Mouse (Mus musculus): ENCODE measurements around the gene Fut2. TPM values are rescaled to one million over a fixed set of nuclear protein-coding genes. Genes with fewer than 3 reads are reported as not detected.
"Not testable (repeated sequence)": the region's sequence is repeated elsewhere in the genome, so short reads cannot be mapped to it uniquely, and the experiment has no call there.

Gene Fut2
- polyA plus RNA-seq, 1 experiment = not detected

DNA sequence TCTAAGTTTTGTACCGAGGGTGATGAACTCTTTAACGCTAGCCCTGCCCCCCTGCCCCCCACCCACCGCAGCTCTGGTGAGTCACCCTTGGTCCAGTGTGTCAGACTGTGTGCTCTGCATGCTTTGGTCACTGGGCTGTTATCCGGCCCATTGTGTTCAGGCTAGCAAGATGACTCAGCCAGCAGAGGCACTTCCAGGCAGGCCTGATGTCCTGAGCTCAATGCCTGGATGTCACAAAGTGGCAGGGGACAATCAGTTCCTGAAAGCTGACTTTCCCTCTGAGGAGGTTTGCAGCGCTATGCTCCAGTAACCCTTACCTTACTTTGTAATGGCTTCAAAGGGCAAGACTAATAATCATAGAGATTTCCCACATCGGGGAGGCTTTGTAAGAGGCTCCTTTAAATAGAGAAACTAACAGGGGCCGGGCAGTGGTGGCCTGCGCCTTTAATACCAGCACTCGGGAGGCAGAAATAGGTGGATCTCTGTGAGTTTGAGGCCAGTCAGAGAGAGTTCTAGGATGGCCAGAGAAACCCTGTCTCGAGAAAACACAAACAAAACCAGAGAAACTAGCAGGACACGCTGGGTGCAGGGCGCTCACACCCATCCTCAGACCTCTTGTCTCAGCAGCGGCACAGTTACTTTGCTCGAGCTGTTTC is 13.9 kb upstream of the Fut2 start:
- H3K27ac ChIP-seq (ENCODE audit: insufficient read depth, low read length) = peak overlapping the region; percentile 62
- no peak overlapping the region for H3K4me3 ChIP-seq (ENCODE audit: insufficient read depth, low read length)
- TF ChIP-seq CTCF (IDR thresholded peaks at IDR 0.05; ENCODE audit: borderline replicate concordance, insufficient read depth, low read length) (no peak), POLR2A (IDR thresholded peaks at IDR 0.05; ENCODE audit: low read depth, low read length) (peak; percentile 55)
- no peaks in the 10 kb centered on the region for H3K4me1 ChIP-seq (ENCODE audit: control insufficient read depth, insufficient read depth, low read length)

DNA sequence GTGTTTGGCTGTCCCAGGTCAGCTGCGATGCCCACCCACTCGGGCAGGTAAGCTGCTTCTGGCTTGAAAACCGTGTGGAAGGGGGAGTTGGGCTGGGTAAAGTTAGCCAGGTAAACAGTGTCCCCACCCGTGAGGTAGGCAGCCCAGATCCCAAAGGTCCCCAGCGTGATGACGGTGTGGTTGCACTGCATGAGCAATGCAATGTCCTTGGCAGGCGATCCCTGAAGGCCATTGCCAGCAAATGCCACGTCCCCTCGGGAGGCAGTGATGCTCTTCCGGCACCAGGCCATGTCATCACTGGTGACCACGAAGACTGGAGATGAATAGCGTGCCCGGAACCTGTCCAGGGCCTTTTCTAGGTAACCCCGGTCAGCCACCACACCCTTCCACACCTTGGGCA is 12.3 kb upstream of the Fut2 start:
- Histone ChIP-seq H3K4me3 (ENCODE audit: insufficient read depth, low read length) (no peak overlapping the region), H3K4me1 (ENCODE audit: control insufficient read depth, insufficient read depth, low read length) (no peaks in the 10 kb centered on the region), H3K27ac (ENCODE audit: insufficient read depth, low read length) (no peak overlapping the region)
- TF ChIP-seq POLR2A (IDR thresholded peaks at IDR 0.05; ENCODE audit: low read depth, low read length) (no peak), CTCF (IDR thresholded peaks at IDR 0.05; ENCODE audit: borderline replicate concordance, insufficient read depth, low read length) (no peak)

DNA sequence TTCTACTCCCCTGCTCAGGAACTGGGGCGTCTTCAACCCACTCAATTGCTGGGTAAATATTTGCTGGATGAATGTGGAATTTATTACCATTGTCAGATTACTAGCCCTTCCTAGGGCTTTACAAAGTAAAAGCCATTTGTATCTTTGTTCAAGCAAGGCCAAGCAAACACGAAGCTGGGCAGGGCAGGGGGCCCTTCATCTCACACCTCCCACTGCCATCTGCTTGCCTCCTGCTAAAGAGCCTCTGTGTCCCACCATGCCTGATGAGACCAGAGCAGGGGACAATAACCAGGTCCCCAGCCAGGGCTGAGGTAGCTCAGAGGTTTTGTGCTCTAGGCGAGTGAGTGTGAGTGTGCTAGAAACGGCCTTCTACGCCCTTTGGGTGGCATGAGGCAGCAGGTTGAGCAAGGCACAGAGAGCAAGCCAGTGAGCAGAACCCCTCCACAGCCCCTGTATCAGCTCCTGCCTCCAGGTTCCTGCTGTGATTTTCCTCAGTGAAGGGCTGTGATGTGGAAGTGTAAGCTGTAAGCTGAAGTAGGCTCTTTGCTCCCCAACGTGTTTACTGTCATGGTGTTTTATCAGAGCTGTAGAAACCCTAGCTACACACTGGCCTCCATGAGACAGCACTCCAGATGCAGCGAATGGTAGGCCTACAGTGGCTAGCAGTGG is 11.6 kb upstream of the Fut2 start:
- TF ChIP-seq POLR2A (IDR thresholded peaks at IDR 0.05; ENCODE audit: low read depth, low read length) (no peak), CTCF (IDR thresholded peaks at IDR 0.05; ENCODE audit: borderline replicate concordance, insufficient read depth, low read length) (no peak)
- H3K27ac ChIP-seq (ENCODE audit: insufficient read depth, low read length) = no peak overlapping the region

DNA sequence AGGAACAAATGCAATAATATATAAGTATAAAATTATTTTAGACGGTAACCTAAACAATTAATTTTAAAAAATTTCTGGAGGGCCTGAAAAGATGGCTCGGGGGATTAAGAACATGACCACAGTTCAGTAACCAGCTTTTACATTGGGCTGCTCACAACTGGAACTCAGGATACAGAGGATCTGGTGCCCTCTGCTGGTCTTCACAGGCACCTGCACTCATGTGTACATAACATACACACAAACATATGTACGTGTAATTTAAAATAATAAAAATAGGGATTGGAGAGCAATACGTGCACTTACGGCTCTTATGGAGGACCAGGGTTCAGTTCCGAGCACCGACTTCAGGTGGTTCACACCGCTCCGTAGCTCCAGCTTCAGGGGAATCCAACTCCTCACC is 2.7 kb upstream of the Fut2 start:
- Histone ChIP-seq H3K4me1 (ENCODE audit: control insufficient read depth, insufficient read depth, low read length) (no peaks in the 10 kb centered on the region), H3K4me3 (ENCODE audit: insufficient read depth, low read length) (no peak overlapping the region), H3K27ac (ENCODE audit: insufficient read depth, low read length) (no peak overlapping the region)
- no peak for TF ChIP-seq CTCF (IDR thresholded peaks at IDR 0.05; ENCODE audit: borderline replicate concordance, insufficient read depth, low read length)
- TF ChIP-seq POLR2A (IDR thresholded peaks at IDR 0.05; ENCODE audit: low read depth, low read length) = no peak

More for the DNA sequence above, 11.6 kb upstream of the Fut2 start:
- H3K4me1 ChIP-seq (ENCODE audit: control insufficient read depth, insufficient read depth, low read length) = no peaks in the 10 kb centered on the region
- no peak overlapping the region for H3K4me3 ChIP-seq (ENCODE audit: insufficient read depth, low read length)

DNA sequence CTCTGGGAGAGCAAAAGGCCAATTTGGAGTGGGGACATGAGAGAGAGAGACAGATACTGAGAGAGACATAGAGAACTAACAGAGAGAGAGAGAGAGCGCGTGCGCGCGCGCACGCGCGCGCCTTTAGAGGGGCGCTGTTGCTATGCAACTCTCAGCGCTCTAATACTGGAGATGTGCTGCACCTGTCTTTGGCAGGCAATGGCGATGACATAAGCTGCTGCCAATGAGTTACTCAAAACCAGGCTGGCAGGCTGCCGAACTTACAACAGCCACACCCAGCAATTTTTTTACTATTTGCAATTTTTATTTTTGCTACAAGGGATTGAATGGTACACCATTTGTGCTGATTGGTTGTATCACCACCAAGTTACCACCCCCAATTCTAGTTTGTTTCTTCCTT is 1.6 kb upstream of the Fut2 start:
- no peak for TF ChIP-seq CTCF (IDR thresholded peaks at IDR 0.05; ENCODE audit: borderline replicate concordance, insufficient read depth, low read length)
- no peak for TF ChIP-seq POLR2A (IDR thresholded peaks at IDR 0.05; ENCODE audit: low read depth, low read length)
- Histone ChIP-seq H3K27ac (ENCODE audit: insufficient read depth, low read length) (no peak overlapping the region), H3K4me1 (ENCODE audit: control insufficient read depth, insufficient read depth, low read length) (no peaks in the 10 kb centered on the region), H3K4me3 (ENCODE audit: insufficient read depth, low read length) (no peak overlapping the region)

DNA sequence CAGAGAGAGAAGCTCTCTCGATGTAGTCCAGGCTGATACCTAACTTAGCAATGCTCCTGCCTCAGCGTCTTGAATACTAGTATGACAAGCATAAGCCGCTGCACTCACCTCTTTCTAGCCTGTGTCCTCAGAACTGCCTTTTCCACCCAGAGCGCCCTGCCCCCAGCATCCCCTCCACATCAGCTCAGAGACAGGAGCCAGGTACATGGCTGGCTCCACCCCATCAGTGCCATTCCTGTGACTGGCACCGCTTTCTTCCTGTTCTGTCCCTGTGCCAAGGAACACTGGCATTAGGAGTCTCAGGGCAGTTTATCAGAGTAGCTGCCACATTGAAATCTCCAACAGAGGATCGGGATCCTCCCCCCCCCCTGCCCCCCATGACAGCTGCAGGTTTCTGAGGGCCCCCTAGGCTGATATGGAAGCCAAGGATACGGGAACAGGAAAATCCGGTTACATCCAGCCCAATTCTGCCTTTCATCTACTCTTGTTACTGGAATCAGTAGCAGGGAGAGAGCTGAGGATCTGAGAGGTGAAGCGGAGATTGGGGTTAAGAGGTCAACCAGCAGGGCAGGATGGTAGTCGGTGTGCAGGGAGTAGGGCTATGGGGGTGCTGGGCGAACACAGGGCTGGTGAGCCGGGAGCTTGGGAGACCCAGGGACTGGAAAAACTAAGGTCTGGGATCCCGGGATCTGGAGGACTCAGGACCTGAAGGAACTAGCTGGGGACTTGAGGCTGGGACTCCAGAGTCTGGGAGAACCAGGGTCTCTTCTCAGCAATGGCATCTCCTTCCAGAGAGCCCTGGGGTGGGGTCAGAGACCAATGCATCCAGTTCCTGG is 673 bp downstream of the Fut2 start:
- TF ChIP-seq POLR2A (IDR thresholded peaks at IDR 0.05; ENCODE audit: low read depth, low read length) = no peak
- no peak for TF ChIP-seq CTCF (IDR thresholded peaks at IDR 0.05; ENCODE audit: borderline replicate concordance, insufficient read depth, low read length)
- H3K4me1 ChIP-seq (ENCODE audit: control insufficient read depth, insufficient read depth, low read length) = no peaks in the 10 kb centered on the region
- H3K4me3 ChIP-seq (ENCODE audit: insufficient read depth, low read length) = no peak overlapping the region
- no peak overlapping the region for H3K27ac ChIP-seq (ENCODE audit: insufficient read depth, low read length)

DNA sequence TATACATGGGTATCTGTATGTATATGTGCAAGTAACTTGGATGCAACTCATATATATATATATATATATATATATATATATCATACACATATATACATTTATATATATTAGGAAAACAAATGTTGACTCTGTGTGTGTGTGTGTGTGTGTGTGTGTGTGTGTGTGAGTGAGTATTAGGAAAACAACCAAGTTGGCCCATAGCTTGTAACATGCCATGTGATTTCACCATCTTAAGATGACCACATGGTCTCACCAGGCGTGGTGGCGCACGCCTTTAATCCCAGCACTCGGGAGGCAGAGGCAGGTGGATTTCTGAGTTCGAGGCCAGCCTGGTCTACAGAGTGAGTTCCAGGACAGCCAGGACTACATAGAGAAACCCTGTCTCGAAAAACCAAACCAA is 4.5 kb downstream of the Fut2 start:
- H3K4me3 ChIP-seq (ENCODE audit: insufficient read depth, low read length); H3K27ac ChIP-seq (ENCODE audit: insufficient read depth, low read length); H3K4me1 ChIP-seq (ENCODE audit: control insufficient read depth, insufficient read depth, low read length): not testable (repeated sequence)

DNA sequence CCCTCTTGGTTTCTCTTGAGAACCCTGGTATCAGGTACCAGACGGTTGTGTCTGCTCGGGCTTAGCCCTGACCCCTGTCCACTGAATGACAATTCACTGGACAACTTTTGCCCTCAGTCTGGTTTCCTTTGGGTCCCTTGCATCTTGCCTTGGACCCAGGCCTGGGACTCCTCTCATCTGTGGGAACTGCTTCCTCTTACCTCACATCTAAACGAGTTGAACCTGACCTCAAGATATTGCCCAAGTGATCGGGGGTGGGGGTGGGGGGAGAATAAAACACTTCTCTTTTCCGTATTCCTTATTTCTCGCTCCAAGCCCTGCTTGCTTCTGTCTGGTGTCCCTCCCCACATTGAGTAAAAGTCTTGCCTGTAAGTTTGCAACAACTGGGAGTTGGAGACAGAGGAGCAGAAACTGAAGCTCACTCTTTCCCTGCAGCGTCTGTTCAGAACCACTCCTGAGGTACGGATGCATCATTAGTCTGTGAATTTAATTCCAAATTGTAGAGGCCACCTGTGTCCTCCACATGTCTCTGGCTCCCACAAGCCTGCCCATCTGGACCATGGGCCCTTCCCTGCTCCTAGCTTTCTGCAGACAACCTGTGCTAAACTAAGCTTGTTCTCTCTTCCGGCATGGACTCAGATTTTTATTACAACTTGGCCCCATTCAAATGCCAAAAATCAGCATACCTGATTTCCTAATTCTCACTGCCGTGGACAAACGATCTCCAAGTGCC is 5.3 kb downstream of the Fut2 start:
- no peak overlapping the region for H3K27ac ChIP-seq (ENCODE audit: insufficient read depth, low read length)
- TF ChIP-seq CTCF (IDR thresholded peaks at IDR 0.05; ENCODE audit: borderline replicate concordance, insufficient read depth, low read length) = no peak
- no peak for TF ChIP-seq POLR2A (IDR thresholded peaks at IDR 0.05; ENCODE audit: low read depth, low read length)
- no peak overlapping the region for H3K4me3 ChIP-seq (ENCODE audit: insufficient read depth, low read length)
- no peaks in the 10 kb centered on the region for H3K4me1 ChIP-seq (ENCODE audit: control insufficient read depth, insufficient read depth, low read length)

DNA sequence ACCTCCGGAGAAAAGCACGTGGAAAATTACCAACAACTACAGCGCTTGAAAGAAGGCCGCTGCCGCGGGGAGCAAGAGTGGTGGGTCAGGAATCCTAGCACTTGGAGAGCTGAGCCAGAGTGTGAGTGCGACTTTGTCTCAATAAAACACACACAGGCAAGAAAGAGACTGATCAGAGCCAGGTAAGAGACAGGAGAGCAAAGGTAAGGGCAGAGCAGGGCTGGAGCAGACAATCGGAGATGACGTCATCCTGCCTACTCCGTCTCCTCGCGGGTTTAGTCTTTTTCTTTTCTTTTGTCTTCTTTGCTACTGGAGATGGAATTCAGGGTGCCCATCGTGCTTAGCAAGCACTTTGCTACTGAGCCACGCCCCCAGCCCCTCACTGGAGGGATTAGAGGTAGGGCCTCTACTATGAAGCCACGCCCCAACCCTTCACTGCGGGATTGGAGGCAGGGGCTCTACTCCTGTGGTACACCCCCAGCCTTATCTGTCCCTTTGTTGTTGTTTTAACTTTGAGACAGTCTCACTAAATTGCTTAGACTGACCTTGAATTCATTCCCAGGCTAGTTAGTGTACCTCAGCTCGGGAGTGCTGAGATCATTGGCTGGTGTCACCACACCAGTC is 11.7 kb downstream of the Fut2 start:
- Histone ChIP-seq H3K4me1 (ENCODE audit: control insufficient read depth, insufficient read depth, low read length) (no peaks in the 10 kb centered on the region), H3K4me3 (ENCODE audit: insufficient read depth, low read length) (no peak overlapping the region), H3K27ac (ENCODE audit: insufficient read depth, low read length) (no peak overlapping the region)
- no peak for TF ChIP-seq CTCF (IDR thresholded peaks at IDR 0.05; ENCODE audit: borderline replicate concordance, insufficient read depth, low read length)
- no peak for TF ChIP-seq POLR2A (IDR thresholded peaks at IDR 0.05; ENCODE audit: low read depth, low read length)

DNA sequence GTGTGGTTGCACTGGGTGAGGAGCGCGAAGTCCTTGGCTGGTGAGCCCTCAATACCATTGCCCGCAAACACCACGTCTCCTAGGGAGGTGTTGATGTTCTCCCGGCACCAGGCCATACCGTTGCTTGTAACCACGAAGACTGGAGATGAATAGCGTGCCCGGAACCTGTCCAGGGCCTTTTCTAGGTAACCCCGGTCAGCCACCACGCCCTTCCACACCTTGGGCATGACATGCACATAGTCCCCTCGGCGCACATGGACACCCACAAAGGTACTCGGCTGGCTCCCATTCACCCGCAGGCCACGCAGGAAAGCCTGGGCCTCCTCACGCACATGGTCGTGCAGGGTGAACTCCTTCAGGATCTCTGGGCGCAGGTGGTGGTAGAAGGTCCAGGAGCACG is 15.7 kb downstream of the Fut2 start:
- H3K27ac ChIP-seq (ENCODE audit: insufficient read depth, low read length); H3K4me3 ChIP-seq (ENCODE audit: insufficient read depth, low read length); H3K4me1 ChIP-seq (ENCODE audit: control insufficient read depth, insufficient read depth, low read length): not testable (repeated sequence)
